Mouse (Mus musculus) thymus, postnatal 25 days (tissue): ENCODE data around the gene Nhlrc2.
"Not testable (repeated sequence)": the region's sequence is repeated elsewhere in the genome, so short reads cannot be mapped to it uniquely, and the experiment has no call there.

Experiments
- DNase-seq: peaks from one replicate; pipeline ENCODE4 v3.0.0; 2022

Nhlrc2 gene

DNA sequence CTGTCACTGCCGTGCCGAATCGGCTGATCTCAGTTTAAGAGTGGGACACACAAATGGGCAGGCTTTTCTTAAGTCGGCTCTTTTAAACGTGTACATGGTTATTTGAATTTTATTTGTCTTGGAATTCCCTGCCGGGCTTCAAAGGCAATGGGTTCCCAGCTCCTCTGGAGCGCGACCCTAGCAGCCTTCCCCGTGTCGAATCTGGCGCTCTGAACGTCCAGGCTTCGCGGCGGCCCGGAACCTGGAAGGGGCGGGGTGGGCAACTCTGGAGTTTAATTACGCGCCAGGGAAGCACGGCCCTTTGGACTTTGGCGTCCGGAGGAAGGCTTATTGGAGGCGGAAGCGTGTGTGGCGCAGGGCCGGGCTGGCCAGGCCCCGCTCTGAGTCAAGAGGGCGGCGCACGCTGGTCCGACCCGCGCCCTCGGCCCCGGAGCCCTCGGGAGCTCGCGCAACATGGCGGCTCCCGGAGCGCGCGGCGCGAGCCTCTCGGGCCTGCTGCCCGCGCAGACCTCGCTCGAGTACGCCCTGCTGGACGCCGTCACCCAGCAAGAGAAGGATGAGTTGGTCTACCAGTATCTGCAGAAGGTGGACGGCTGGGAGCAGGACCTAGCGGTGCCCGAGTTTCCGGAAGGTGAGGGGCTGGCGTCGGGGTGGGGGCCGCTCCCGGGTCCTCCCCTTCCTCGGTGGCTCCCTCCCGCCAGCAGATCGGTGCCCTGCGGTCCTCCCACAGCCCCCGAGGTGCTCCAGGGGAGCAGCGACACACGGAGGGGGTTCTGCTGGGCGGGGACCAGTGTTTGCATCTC is at the start of gene Nhlrc2:
Gene Nhlrc2 (plus strand): TSS at position 32 of the 803 bp plus-strand sequence.
- DNase-seq: peak; percentile 77

DNA sequence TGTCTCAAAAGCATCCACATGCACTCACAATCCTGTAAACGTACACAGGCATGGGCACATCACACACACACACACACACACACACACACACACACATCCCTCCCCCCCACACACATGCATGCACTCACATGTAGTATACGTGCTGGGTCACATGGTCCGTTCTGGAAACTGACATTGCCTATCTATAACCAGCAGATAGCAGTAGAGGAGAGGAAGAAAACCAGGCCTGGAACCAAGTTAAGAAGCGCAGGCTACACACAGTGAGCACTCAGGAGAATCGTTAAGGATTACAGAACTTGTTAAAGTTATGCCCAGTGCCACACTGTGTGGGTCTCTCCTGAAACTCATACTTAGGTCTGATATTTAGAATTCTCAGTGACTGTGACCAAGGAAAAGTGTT is 45.0 kb upstream of the Nhlrc2 start:
- DNase-seq: not testable (repeated sequence)

DNA sequence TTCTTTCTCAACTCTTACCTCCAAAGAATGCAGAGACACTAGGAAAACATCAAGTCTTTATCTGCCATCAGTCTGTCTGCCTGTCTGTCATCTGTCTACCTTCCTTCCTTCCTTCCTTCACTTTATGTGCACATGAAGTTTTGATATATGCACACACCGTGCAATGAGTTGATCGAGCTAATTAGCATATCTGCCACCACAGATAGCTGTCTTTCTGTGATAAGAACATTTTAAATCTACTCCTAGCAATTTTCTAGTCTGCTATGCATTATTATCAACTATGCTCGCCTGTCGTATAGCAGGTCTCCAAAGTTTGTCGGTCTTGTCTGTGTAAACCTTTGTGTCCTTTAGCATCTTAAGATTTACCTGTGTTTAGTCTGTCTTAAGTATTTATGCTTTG is 44.5 kb upstream of the Nhlrc2 start:
- not testable (repeated sequence) for DNase-seq

- not testable (repeated sequence) for DNase-seq
Measured at GRCm38 (mm10) chr19:56511207-56511606, 36.9 kb upstream of the Nhlrc2 start.

DNA sequence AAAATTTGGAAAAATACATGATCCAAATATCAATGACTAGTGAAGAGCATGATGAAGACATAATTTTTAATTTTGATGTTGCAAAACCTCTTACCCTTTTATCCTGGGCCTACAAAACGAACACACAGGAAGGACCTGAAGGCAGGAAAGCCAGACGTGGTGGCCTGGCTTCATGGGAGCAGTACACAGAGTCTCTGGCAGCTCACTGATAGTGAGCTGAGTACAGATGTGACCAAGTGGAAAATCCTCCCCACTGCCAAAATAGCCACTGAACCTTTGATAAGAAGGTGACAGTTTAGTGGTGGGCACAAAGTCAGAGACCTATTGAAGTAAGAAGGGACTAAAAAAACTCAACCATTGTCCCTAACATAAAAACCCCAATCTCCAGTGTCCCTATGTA is 34.5 kb upstream of the Nhlrc2 start:
- DNase-seq: not testable (repeated sequence)

- not testable (repeated sequence) for DNase-seq
Measured at GRCm38 (mm10) chr19:56519408-56519807, 28.7 kb upstream of the Nhlrc2 start.

GRCm38 (mm10) chr19:56530529-56530928 is 17.5 kb upstream of the Nhlrc2 start:
- not testable (repeated sequence) for DNase-seq

GRCm38 (mm10) chr19:56531251-56531650 is 16.8 kb upstream of the Nhlrc2 start:
- DNase-seq: no peak

GRCm38 (mm10) chr19:56533291-56534071 is 14.6 kb upstream of the Nhlrc2 start:
- DNase-seq: no peak

- DNase-seq: no peak
Measured at GRCm38 (mm10) chr19:56534337-56534736, 13.7 kb upstream of the Nhlrc2 start.

- no peak for DNase-seq
Measured at GRCm38 (mm10) chr19:56535064-56535463, 13.0 kb upstream of the Nhlrc2 start.

GRCm38 (mm10) chr19:56535765-56536164 is 12.3 kb upstream of the Nhlrc2 start:
- no peak for DNase-seq

GRCm38 (mm10) chr19:56543320-56543719 is 4.7 kb upstream of the Nhlrc2 start:
- DNase-seq: no peak

GRCm38 (mm10) chr19:56544681-56545388 is 3.2 kb upstream of the Nhlrc2 start:
- DNase-seq: no peak

DNA sequence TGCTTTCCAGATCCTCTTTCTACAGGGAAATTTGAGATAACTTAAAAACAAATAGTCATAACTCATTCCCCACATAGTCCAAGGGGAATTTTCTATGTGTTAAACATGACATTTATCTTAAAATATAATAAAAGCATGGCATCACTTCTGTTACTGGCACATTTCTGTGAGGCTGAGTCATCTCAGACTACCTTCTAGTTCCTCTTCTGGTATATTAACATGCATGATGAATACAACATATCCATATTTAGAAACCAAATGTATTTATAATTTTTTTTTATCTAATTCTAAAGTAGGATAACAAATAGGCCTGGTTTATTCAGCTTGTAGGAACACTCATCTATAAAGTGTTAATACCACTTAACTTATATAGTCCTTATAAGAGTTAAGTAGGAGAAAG is 2.0 kb upstream of the Nhlrc2 start:
- no peak for DNase-seq

DNA sequence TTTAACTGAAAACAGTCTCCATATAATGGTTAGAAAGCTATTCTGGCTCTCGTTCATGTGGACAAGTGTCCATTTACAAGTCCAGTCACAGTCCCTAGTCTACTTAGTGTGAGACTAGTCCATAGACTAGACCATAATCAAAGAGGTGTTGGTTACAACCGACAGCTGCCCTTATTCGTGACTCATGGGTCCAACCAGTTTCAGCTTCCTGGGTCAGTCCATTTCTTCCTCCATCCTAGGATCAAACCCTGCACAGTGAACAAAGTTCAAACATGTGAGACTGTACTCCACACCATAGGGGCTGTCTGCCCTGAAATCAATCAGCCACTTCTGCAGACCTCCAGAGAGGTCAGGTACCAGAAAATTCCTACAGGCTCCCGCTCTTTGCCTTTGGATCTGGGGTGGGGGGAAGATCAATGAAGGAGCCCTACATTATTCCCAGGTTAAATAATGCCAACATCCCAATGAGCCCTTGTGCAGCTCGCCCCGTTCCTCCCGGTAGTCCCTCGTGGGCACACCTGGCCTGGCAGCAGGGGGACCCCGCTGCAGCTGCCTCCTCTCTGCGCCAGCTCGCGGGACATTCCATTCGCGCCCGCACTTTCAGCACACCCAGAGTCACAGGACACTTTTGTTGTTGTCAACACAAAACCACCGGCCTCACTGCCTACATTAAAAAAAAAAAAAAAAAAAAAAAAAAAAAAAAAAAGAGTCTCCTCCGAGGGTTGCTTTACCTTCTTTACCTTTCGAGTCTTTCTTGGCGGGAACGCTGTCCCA is 418 bp upstream of the Nhlrc2 start, which contains the start of gene Dclre1a:
Gene Dclre1a (minus strand): TSS at position 767 of the 774 bp plus-strand sequence.
- DNase-seq: peak; percentile 78

DNA sequence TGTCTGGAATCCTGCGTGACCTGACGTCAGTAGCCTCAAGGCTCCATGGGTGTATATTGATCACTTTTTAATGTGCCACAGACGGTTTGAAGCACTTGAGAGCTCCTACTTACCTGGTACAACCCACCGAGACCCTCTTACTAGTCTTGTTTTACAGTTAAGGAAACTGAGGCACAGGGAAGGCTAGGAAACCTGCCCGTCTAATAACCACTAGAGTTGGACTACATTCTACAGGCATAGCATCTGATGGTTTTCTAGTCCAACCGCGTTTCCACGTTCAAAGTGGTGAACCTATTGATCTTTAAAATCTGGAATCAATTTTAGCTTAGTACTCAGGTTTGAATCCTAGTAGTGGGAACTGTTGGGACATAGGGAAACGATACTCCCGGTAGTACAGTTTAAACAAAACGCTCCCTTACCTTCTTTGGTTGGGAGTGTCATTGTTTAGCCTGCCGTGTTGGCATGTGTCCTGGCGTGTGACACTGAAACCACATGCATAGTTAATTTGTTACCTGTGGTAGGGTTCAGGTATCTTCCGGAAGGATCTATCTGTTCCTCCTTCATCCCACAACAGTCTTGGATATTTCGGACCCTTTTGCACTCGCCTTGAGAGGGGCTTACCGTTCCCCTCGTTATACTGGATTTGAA is 1.1 kb downstream of the Nhlrc2 start:
- DNase-seq: no peak

GRCm38 (mm10) chr19:56553177-56553576 is 5.1 kb downstream of the Nhlrc2 start:
- DNase-seq: no peak

DNA sequence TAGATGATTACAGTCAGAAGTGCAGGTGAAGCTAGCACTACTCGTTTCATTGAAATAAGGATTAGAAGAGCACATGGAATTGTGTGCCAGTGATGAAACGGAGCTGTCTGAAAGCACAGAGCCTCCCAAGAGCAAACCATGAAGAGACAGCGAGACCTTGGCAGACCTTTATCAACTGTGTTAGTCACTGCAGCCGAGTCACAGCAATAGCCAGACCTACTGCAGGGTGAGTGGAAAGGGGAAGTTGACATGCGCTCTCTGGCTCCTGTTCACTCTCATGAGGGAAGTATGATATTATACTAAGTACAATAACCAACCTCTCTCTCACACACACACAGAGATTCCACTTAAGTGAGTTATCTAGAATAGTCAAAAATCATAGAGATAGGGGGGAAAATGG is 7.9 kb downstream of the Nhlrc2 start:
- no peak for DNase-seq

DNA sequence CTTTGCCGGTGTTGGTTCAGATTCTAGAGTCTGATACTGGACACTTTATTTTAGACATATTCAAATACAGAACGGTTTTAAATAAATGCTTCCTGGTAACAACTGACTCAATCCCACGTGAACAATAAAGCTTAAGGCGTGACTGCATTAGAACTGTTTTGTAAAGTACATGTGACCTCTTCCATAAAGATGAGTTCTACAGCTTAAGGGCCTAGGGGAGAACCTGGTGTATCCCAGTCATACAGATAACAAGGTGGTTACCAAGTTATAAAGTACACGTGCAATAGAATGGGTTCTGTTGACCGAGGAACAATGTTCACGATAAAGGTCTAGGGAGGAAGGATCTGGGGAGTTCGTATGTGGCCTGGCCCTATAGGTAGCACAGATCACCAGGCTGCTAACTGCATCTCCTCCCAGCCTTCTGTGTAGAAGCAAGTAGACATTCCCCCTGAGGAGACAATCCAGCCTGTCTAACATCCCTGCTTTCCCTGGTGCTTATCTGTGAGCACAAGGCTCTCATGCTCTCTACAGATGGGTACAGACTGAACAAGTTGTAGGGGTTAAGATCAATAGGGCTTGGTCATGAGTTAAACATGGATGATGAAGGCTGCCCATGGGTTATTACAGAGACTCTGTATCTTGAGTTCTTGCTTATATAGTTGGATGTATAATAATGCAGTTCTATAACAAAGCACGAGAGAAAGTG is 14.5 kb downstream of the Nhlrc2 start:
- no peak for DNase-seq

GRCm38 (mm10) chr19:56563469-56563868 is 15.4 kb downstream of the Nhlrc2 start:
- no peak for DNase-seq
